Mouse (Mus musculus) ES-Bruce4 (cell line): ENCODE measurements around the gene Eepd1.

ENCODE experiments used
- CTCF ChIP-seq: IDR thresholded peaks from one replicate; pipeline ENCODE4 v1.8.1; 2011; ENCODE audit warnings: low read depth, low read length
- EP300 ChIP-seq: IDR thresholded peaks from 2 replicates; pipeline ENCODE4 v1.6.1; 2011; ENCODE audit warnings: low read depth, low read length; ENCODE audit not compliant: insufficient read depth
- POLR2A ChIP-seq: IDR thresholded peaks from one replicate; pipeline ENCODE4 v1.8.1; 2011; ENCODE audit warnings: low read length; ENCODE audit not compliant: insufficient read depth

DNA sequence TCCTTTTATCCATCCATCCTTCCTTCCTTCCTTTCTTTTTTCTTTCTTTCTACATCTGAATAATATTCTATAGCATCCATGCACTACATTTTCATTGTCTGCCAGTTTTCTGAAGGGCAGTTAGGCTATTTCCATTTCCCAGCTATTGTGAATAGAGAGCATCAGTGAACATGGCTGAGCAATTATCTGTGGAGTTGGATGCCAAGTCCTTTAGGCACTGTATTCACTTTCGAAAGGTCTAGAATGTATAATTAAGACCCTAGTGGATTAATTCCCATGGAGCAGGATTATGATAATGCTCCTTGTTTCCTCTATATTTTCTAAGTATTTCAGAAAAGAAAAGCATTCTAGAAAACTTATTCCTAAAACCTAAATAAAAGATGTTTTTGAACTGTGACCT, 50.3 kb downstream of the Eepd1 start:
- no peak for TF ChIP-seq POLR2A
- TF ChIP-seq CTCF: no peak
- no peak for TF ChIP-seq EP300
